Mouse (Mus musculus): ENCODE data around the gene Hbs1l. TPM values are rescaled to one million over a fixed set of nuclear protein-coding genes. Genes with fewer than 3 reads are reported as not detected.
A peak's percentile ranks its signal among the peaks of the same experiment; 100 is the strongest.

Gene Hbs1l
- total and polyA plus RNA-seq, 3 experiments: 103 to 115 TPM; not detected in 1

DNA sequence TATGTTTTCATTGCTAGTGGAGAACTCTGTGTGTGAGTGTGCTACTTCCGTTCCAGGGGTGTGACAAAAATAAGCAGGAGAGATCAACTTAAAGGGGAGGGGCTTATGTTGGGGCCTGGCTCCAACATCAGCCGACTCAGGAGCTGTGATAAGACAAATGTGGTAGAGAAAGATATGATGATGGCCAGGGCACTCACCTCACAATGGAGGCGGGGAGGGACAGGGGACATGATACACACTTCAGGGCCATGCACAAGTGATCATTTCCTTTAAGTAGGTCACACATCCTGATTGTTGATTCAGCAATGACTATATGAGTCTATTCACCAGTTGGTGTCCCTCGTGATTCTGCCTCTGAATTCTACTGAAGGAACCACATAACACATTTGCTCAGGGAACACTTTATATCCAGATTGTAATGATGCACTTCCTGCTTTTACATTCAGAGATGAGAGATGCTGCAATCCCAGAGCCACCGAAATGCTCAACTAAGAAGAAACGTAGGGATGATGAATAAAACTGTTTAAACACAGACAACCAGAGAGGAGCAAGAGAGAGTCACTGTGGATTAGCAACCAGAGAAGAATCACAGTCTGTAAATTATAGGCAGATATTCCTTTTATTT lies 26.9 kb upstream of the Hbs1l start (continued):
- TF ChIP-seq TAL1 (IDR thresholded peaks at IDR 0.05; ENCODE audit: low read length) (peak; percentile 88), E2F4 (IDR thresholded peaks at IDR 0.05; ENCODE audit: borderline replicate concordance, low read depth, low read length) (no peak), JUND (IDR thresholded peaks at IDR 0.05; ENCODE audit: low read depth, low read length) (no peak), CHD2 (IDR thresholded peaks at IDR 0.05; ENCODE audit: low read length) (no peak; the same call in 1 of the 2 replicates), MEF2A (IDR thresholded peaks at IDR 0.05; ENCODE audit: extremely low read depth, insufficient replicate concordance, low read depth, low read length, poor library complexity, severe bottlenecking) (peak; percentile 42; the same call in 1 of the 2 replicates), USF2 (IDR thresholded peaks at IDR 0.05; ENCODE audit: borderline replicate concordance in 1 of 2, insufficient read depth in 1 of 2, low read depth in 1 of 2, low read length in 2 of 2) (no peak), ELF1 (IDR thresholded peaks at IDR 0.05; ENCODE audit: low read depth, low read length) (peak; percentile 71; the same call in 1 of the 2 replicates), ZMIZ1 (IDR thresholded peaks at IDR 0.05; ENCODE audit: low read depth, low read length) (no peak), SMC3 (IDR thresholded peaks at IDR 0.05; ENCODE audit: low read depth, low read length) (no peak), MXI1 (IDR thresholded peaks at IDR 0.05; ENCODE audit: low read depth, low read length) (no peak; the same call in 1 of the 2 replicates), MAX (IDR thresholded peaks at IDR 0.05; ENCODE audit: low read length) (peak; percentile 68), MYC (IDR thresholded peaks at IDR 0.05; ENCODE audit: low read depth, low read length) (no peak), CTCF (IDR thresholded peaks at IDR 0.05 in 2 of 3, conservative IDR thresholded peaks at IDR 0.05 in 1 of 3; ENCODE audit: control insufficient read depth in 1 of 3, insufficient read depth in 1 of 3, low read depth in 2 of 3, low read length in 3 of 3, poor library complexity in 1 of 3, severe bottlenecking in 1 of 3) (no peak), HCFC1 (IDR thresholded peaks at IDR 0.05; ENCODE audit: low read depth, low read length) (peak; percentile 48; the same call in 1 of the 2 replicates), POLR2AphosphoS5 (IDR thresholded peaks at IDR 0.05; ENCODE audit: borderline replicate concordance, low read depth, low read length) (no peak), MAZ (IDR thresholded peaks at IDR 0.05; ENCODE audit: low read depth, low read length) (0 out of 2 replicates have a peak, but pooled peaks have one; percentile 28), POLR2A (IDR thresholded peaks at IDR 0.05; ENCODE audit: control insufficient read depth in 1 of 2, insufficient read depth in 1 of 2, low read depth in 1 of 2, low read length in 2 of 2, poor library complexity in 1 of 2) (no peak; a peak in 1 of 4 replicates), CHD1 (IDR thresholded peaks at IDR 0.05; ENCODE audit: low read depth, low read length) (no peak), ETS1 (IDR thresholded peaks at IDR 0.05; ENCODE audit: low read depth, low read length) (peak; percentile 95), ZC3H11A (IDR thresholded peaks at IDR 0.05; ENCODE audit: low read depth, low read length) (no peak), EP300 (IDR thresholded peaks at IDR 0.05; ENCODE audit: low read depth in 1 of 2, low read length in 2 of 2) (peak; percentile 89 to 95), TBP (IDR thresholded peaks at IDR 0.05; ENCODE audit: low read depth, low read length) (0 out of 2 replicates have a peak, but pooled peaks have one; percentile 59), GABPA (IDR thresholded peaks at IDR 0.05; ENCODE audit: low read depth, low read length) (no peak)

DNA sequence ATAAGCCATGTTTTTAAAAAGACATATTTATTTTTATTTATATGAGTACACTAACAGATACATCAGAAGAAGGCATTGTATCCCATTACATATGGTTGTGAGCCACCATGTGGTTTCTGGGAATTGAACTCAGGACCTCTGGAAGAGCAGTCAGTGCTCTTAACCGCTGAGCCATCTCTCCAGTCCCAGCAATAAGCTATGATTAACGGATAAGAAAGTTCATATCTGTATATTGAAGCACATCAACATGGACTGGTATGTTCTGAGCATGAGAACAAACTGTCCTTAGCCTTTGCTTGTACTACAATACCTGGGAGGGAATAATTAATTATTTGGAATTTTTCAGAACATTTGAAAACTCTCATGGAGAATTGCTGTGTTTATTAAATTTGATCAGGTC lies 25.9 kb upstream of the Hbs1l start:
- Histone ChIP-seq H3K4me3 (ENCODE audit: control insufficient read depth in 1 of 2, insufficient read depth in 1 of 2, low read depth in 2 of 2, low read length in 2 of 2) (no peak overlapping the region), H3K4me1 (ENCODE audit: control insufficient read depth in 1 of 2, insufficient read depth in 2 of 2, low read length in 2 of 2) (peaks cover 43 to 55% of the 10 kb centered on the region in 2 experiments), H3K27ac (ENCODE audit: control insufficient read depth, low read depth, low read length) (no peak overlapping the region), H3K9ac (ENCODE audit: control insufficient read depth, low read depth, low read length, poor library complexity, severe bottlenecking) (no peak overlapping the region), H3K36me3 (ENCODE audit: control insufficient read depth in 1 of 2, insufficient read depth in 2 of 2, low read length in 2 of 2) (peaks cover 0 to 63% of the 10 kb centered on the region in 2 experiments; a peak in 2 of 4 replicates), H3K79me2 (ENCODE audit: control insufficient read depth, insufficient read depth, low read length, poor library complexity) (no peaks in the 10 kb centered on the region), H3K27me3 (ENCODE audit: control insufficient read depth in 1 of 2, insufficient read depth in 2 of 2, low read length in 2 of 2) (no peaks in the 10 kb centered on the region), H3K9me3 (replicated peaks; ENCODE audit: insufficient read depth, low read length) (no peaks in the 10 kb centered on the region)
- peak; percentile 18 for DNase-seq (ENCODE audit: low read depth, low spot score)
- no peak for TF ChIP-seq RAD21 (IDR thresholded peaks at IDR 0.05; ENCODE audit: low read depth, low read length)
- peak; percentile 38; the same call in 1 of the 2 replicates for TF ChIP-seq MAFK (IDR thresholded peaks at IDR 0.05; ENCODE audit: borderline replicate concordance, low read depth, low read length)
- peak; percentile 93 for TF ChIP-seq TBP (IDR thresholded peaks at IDR 0.05; ENCODE audit: low read depth, low read length)
- TF ChIP-seq KAT2A (conservative IDR thresholded peaks at IDR 0.05; ENCODE audit: low read depth, low read length): no peak

All from MEL (cell line).